Mouse (Mus musculus) heart, adult 2 months (tissue): ENCODE results near the gene Ubash3b.

ENCODE experiments used
- CTCF ChIP-seq: fragments of 200-600 bp; IDR thresholded peaks from 2 replicates; pipeline ENCODE4 v1.8.1; 2022; ENCODE audit warnings: antibody characterized with exemption, mild to moderate bottlenecking, moderate library complexity
- EP300 ChIP-seq: fragments of 200-500 bp; IDR thresholded peaks from 2 replicates; pipeline ENCODE4 v1.6.1; 2011; ENCODE audit warnings: low read depth, low read length, control low read depth; ENCODE audit not compliant: insufficient read depth
- POLR2A ChIP-seq: fragments of 200-500 bp; IDR thresholded peaks from 2 replicates; pipeline ENCODE4 v1.6.1; 2011; ENCODE audit warnings: mild to moderate bottlenecking, low read depth, low read length, control low read depth; ENCODE audit not compliant: insufficient read depth

- TF ChIP-seq EP300 = no peak
- TF ChIP-seq CTCF = no peak
- no peak for TF ChIP-seq POLR2A
These were observed 149.0 kb downstream of the Ubash3b start for GRCm38 (mm10) chr9:41012456-41012855.
